ENCODE assay signal across 26 mouse cellular contexts in genomic region chr9:75375606-75376005, GRCm38 (mm10). TPM values are rescaled to one million over a fixed set of nuclear protein-coding genes. Genes with fewer than 3 reads are reported as not detected.
A peak's percentile ranks its signal among the peaks of the same experiment; 100 is the strongest.
DNase-seq lines count a peak whose midpoint lies in the region; TF ChIP-seq lines count a peak whose summit lies in the region.
"Had no signal": no experiment of that assay in that cellular context is flagged by ENCODE, and none has a peak within 500 bp of the region (broad histone marks: within the 10 kb centered on the region; RNA-seq: fewer than 3 reads in every experiment).

No protein-coding gene starts in this region.

- TF ChIP-seq CTCF in brain, embryonic 14.5 days (IDR thresholded peaks at IDR 0.05; ENCODE audit: borderline replicate concordance, extremely low read depth, insufficient read depth, insufficient read length) = no peak

- 95% methylated on average over 9 of the region's 9 CpGs for WGBS in limb, embryonic 10.5 days

- no peaks in the 10 kb centered on the region for H3K27me3 ChIP-seq in limb, embryonic 10.5 days (ENCODE audit: low read depth, poor library complexity, severe bottlenecking)
- H3K27me3 ChIP-seq: CH12.LX; forebrain, embryonic 13.5 days; hindbrain, embryonic 13.5 days; intestine, embryonic 15.5 days; limb, embryonic 12.5 days; liver, embryonic 12.5 days had no signal

- no peak overlapping the region for H3K4me3 ChIP-seq in limb, embryonic 10.5 days
- H3K4me3 ChIP-seq: forebrain, embryonic 13.5 days; hindbrain, embryonic 13.5 days; intestine, embryonic 15.5 days; left cerebral cortex, adult 2 months; limb, embryonic 12.5 days; liver, embryonic 12.5 days had no signal

- intact Hi-C loops in left cerebral cortex, postnatal 4 days (cut with DNase I) = no loop called here

- no peak overlapping the region for H3K27ac ChIP-seq in limb, embryonic 10.5 days
- H3K27ac ChIP-seq: forebrain, embryonic 13.5 days; hindbrain, embryonic 13.5 days; intestine, embryonic 15.5 days; left cerebral cortex, adult 2 months; limb, embryonic 12.5 days; liver, embryonic 12.5 days had no signal

- no peaks in the 10 kb centered on the region for H3K4me1 ChIP-seq in limb, embryonic 10.5 days
- H3K4me1 ChIP-seq: forebrain, embryonic 13.5 days; hindbrain, embryonic 13.5 days; intestine, embryonic 15.5 days; limb, embryonic 12.5 days; liver, embryonic 12.5 days had no signal

- no peak for TF ChIP-seq POLR2A in brain, embryonic 14.5 days (IDR thresholded peaks at IDR 0.05; ENCODE audit: borderline replicate concordance, extremely low read depth, insufficient read depth, insufficient read length, poor library complexity, severe bottlenecking)

- no peaks in the 10 kb centered on the region for H3K36me3 ChIP-seq in limb, embryonic 10.5 days
- H3K36me3 ChIP-seq: hindbrain, embryonic 13.5 days; intestine, embryonic 15.5 days; limb, embryonic 12.5 days; liver, embryonic 12.5 days had no signal

- no peaks in the 10 kb centered on the region for H3K9me3 ChIP-seq in limb, embryonic 10.5 days (replicated peaks)
- H3K9me3 ChIP-seq: forebrain, embryonic 13.5 days; intestine, embryonic 15.5 days; liver, embryonic 12.5 days had no signal

- peak; percentile 32 for DNase-seq in adrenal gland, postnatal 14 days
- no peak for DNase-seq in adrenal gland, adult 18-20 months (ENCODE audit: low spot score in 2 of 2)
- peak; percentile 53 for DNase-seq in left cerebral cortex, postnatal 4 days
- DNase-seq in left cerebral cortex, adult 9 months (ENCODE audit: low spot score in 2 of 2) = no peak
- DNase-seq in brain, embryonic 14.5 days (ENCODE audit: low read depth) = peak; percentile 22
- peak; percentile 33 for DNase-seq in fibroblast of lung, adult 2 months (ENCODE audit: low read depth)
- DNase-seq in retina, embryonic 14.5 days (ENCODE audit: low spot score) = no peak
- DNase-seq in limb, embryonic 10.5 days (ENCODE audit: low spot score) = no peak
- DNase-seq: kidney, adult 9 months; kidney, postnatal 36 days; lung, embryonic 14.5 days; lung, postnatal 4 days; spleen, adult 18-20 months; thymus, postnatal 25 days had no signal

RNA-seq across cellular contexts. Expression of gene Bcl2l10, which starts 28.0 kb away (rescaled TPM):
- total RNA-seq in adrenal gland, postnatal 14 days (2021) = not detected in 2 replicates
- total RNA-seq in adrenal gland, adult 18-20 months (2021) = under 1 TPM in 1 of 2 experiments, not detected in 1; 0.99 TPM
- under 1 TPM in 1 of 2 experiments, not detected in 1; 0.32 TPM for total RNA-seq in left cerebral cortex, postnatal 4 days (2021)
- polyA plus RNA-seq in brain, embryonic 14.5 days (2012; rRNA removed) = 0.05 and 0.08 TPM in 2 replicates
- polyA plus RNA-seq in limb, embryonic 10.5 days (2016; fragmentation: Nextera tagmentation; extraction: Ambion mirVana) = not detected in 2 replicates
- total RNA-seq: CH12.LX; gastrocnemius, adult 8-10 months; granulocyte monocyte progenitor cell, adult 5-6 weeks; heart, postnatal 25 days; left cerebral cortex, adult 2 months had no signal
- polyA plus RNA-seq: forebrain, embryonic 13.5 days; heart, embryonic 11.5 days; hindbrain, embryonic 13.5 days; intestine, embryonic 15.5 days; limb, embryonic 12.5 days; liver, embryonic 12.5 days; lung, embryonic 14.5 days; neural tube, embryonic 14.5 days had no signal

RNA-seq across cellular contexts. Expression of gene Mapk6, which starts 34.2 kb away (rescaled TPM):
- total RNA-seq in adrenal gland, postnatal 14 days (2021) = 35.0 and 38.0 TPM in 2 replicates
- 10 to 100 TPM; 33.4 to 41.4 TPM for total RNA-seq in adrenal gland, adult 18-20 months (2021)
- 100 to 1,000 TPM; 108 to 111 TPM for total RNA-seq in left cerebral cortex, postnatal 4 days (2021)
- polyA plus RNA-seq in brain, embryonic 14.5 days (2012; rRNA removed) = 69.1 and 117 TPM in 2 replicates
- polyA plus RNA-seq in limb, embryonic 10.5 days (2016; fragmentation: Nextera tagmentation; extraction: Ambion mirVana) = 141 and 146 TPM in 2 replicates

Comparison
In these comparisons a context has a peak if more than half of its experiments do, and no peak if none do; other contexts are left out.
1. DNase-seq: peak in adrenal gland, postnatal 14 days (single experiment), left cerebral cortex, postnatal 4 days (single experiment), brain, embryonic 14.5 days (single experiment) and fibroblast of lung, adult 2 months (single experiment); none in adrenal gland, adult 18-20 months (0 of 2), left cerebral cortex, adult 9 months (0 of 2), retina, embryonic 14.5 days (single experiment) and limb, embryonic 10.5 days (single experiment).